Mouse (Mus musculus): ENCODE measurements around the gene Pecr. TPM values are rescaled to one million over a fixed set of nuclear protein-coding genes. Genes with fewer than 3 reads are reported as not detected.

The Pecr gene
- total and polyA plus RNA-seq, 3 experiments = 17.6 to 24.8 (median 21.3) TPM

- in situ Hi-C loops (cut with MboI; ENCODE audit: low pct_ligation_motif_present, low pct_unique_long_range_greater_than_20kb, low sequenced_read_pairs) = no loop called here
- Histone ChIP-seq H3K79me2 (replicated peaks; ENCODE audit: control insufficient read depth, extremely low read depth, insufficient read depth, poor library complexity, severe bottlenecking) (no peaks in the 10 kb centered on the region), H3K9me3 (replicated peaks; ENCODE audit: low read length) (no peaks in the 10 kb centered on the region), H3K27ac (ENCODE audit: insufficient read depth, low read depth) (no peak overlapping the region), H3K36me3 (replicated peaks in 1 of 2; ENCODE audit: control insufficient read depth in 1 of 2, insufficient read depth in 1 of 2, low read length in 1 of 2) (no peaks in the 10 kb centered on the region), H3K9ac (ENCODE audit: insufficient read depth, low read depth) (no peak overlapping the region), H3K4me3 (replicated peaks in 1 of 3; ENCODE audit: low read depth in 2 of 3, low read length in 2 of 3, poor library complexity in 1 of 3) (no peak overlapping the region), H3K4me2 (ENCODE audit: insufficient read depth, low read depth, poor library complexity, severe bottlenecking) (no peak overlapping the region), H3K27me3 (replicated peaks) (no peaks in the 10 kb centered on the region), H3K4me1 (ENCODE audit: control insufficient read depth in 1 of 2, insufficient read depth in 2 of 2) (peaks cover 12 to 48% of the 10 kb centered on the region in 2 experiments)
- no peak for DNase-seq (ENCODE audit: extremely low read depth)
- no peak for TF ChIP-seq NRF1 (IDR thresholded peaks at IDR 0.05; ENCODE audit: low read depth, low read length)
- TF ChIP-seq JUND (conservative IDR thresholded peaks at IDR 0.05; ENCODE audit: low read depth, low read length) = no peak
- no peak for TF ChIP-seq UBTF (IDR thresholded peaks at IDR 0.05; ENCODE audit: low read depth, low read length)
- no peak for TF ChIP-seq MAFK (IDR thresholded peaks at IDR 0.05; ENCODE audit: insufficient replicate concordance, low read length)
- dilution Hi-C loops (cut with MboI; ENCODE audit: extremely low pct_ligation_motif_present, extremely low pct_unique_long_range_greater_than_20kb, low sequenced_read_pairs) = no loop called here
Observed at GRCm38 (mm10) chr1:72219116-72219515, 65.0 kb downstream of the Pecr start.

- dilution Hi-C loops (cut with MboI; ENCODE audit: extremely low pct_ligation_motif_present, extremely low pct_unique_long_range_greater_than_20kb, low sequenced_read_pairs) = no loop called here
- Histone ChIP-seq H3K9ac (ENCODE audit: insufficient read depth, low read depth) (no peak overlapping the region), H3K27ac (ENCODE audit: insufficient read depth, low read depth) (no peak overlapping the region), H3K9me3 (replicated peaks; ENCODE audit: low read length) (no peaks in the 10 kb centered on the region), H3K4me1 (ENCODE audit: control insufficient read depth in 1 of 2, insufficient read depth in 2 of 2) (peaks cover 14 to 53% of the 10 kb centered on the region in 2 experiments), H3K4me3 (replicated peaks in 1 of 3; ENCODE audit: low read depth in 2 of 3, low read length in 2 of 3, poor library complexity in 1 of 3) (no peak overlapping the region), H3K36me3 (replicated peaks in 1 of 2; ENCODE audit: control insufficient read depth in 1 of 2, insufficient read depth in 1 of 2, low read length in 1 of 2) (no peaks in the 10 kb centered on the region), H3K27me3 (replicated peaks) (no peaks in the 10 kb centered on the region), H3K4me2 (ENCODE audit: insufficient read depth, low read depth, poor library complexity, severe bottlenecking) (no peak overlapping the region), H3K79me2 (replicated peaks; ENCODE audit: control insufficient read depth, extremely low read depth, insufficient read depth, poor library complexity, severe bottlenecking) (no peaks in the 10 kb centered on the region)
- TF ChIP-seq MAZ (IDR thresholded peaks at IDR 0.05; ENCODE audit: low read depth, low read length) (no peak), MYC (IDR thresholded peaks at IDR 0.05; ENCODE audit: low read depth, low read length) (no peak), ETS1 (conservative IDR thresholded peaks at IDR 0.05; ENCODE audit: low read depth, low read length) (no peak), TBP (conservative IDR thresholded peaks at IDR 0.05; ENCODE audit: low read depth, low read length) (no peak), NELFE (IDR thresholded peaks at IDR 0.05; ENCODE audit: low read depth, low read length) (no peak), MEF2A (IDR thresholded peaks at IDR 0.05; ENCODE audit: borderline replicate concordance, low read depth, low read length) (no peak)
- no peak for DNase-seq (ENCODE audit: extremely low read depth)
- in situ Hi-C loops (cut with MboI; ENCODE audit: low pct_ligation_motif_present, low pct_unique_long_range_greater_than_20kb, low sequenced_read_pairs) = no loop called here
Observed at GRCm38 (mm10) chr1:72218626-72219025, 65.5 kb downstream of the Pecr start.

GRCm38 (mm10) chr1:72216761-72217160 lies 67.4 kb downstream of the Pecr start:
- H3K4me3 ChIP-seq (replicated peaks in 1 of 3; ENCODE audit: low read depth in 2 of 3, low read length in 2 of 3, poor library complexity in 1 of 3) = no peak overlapping the region
- H3K27ac ChIP-seq (ENCODE audit: insufficient read depth, low read depth) = no peak overlapping the region
- H3K79me2 ChIP-seq (replicated peaks; ENCODE audit: control insufficient read depth, extremely low read depth, insufficient read depth, poor library complexity, severe bottlenecking) = peaks cover 3% of the 10 kb centered on the region; the same call in 1 of the 2 replicates
- in situ Hi-C loops (cut with MboI; ENCODE audit: low pct_ligation_motif_present, low pct_unique_long_range_greater_than_20kb, low sequenced_read_pairs) (no loop called here), dilution Hi-C loops (cut with MboI; ENCODE audit: extremely low pct_ligation_motif_present, extremely low pct_unique_long_range_greater_than_20kb, low sequenced_read_pairs) (no loop called here)
- H3K36me3 ChIP-seq (replicated peaks in 1 of 2; ENCODE audit: control insufficient read depth in 1 of 2, insufficient read depth in 1 of 2, low read length in 1 of 2) = no peaks in the 10 kb centered on the region
- no peak for TF ChIP-seq USF1 (IDR thresholded peaks at IDR 0.05; ENCODE audit: low read depth, low read length)
- no peak for TF ChIP-seq RCOR1 (conservative IDR thresholded peaks at IDR 0.05; ENCODE audit: low read depth, low read length)
- TF ChIP-seq POLR2A (IDR thresholded peaks at IDR 0.05; ENCODE audit: low read depth, low read length) = no peak
- H3K4me1 ChIP-seq (ENCODE audit: control insufficient read depth in 1 of 2, insufficient read depth in 2 of 2) = peaks cover 14 to 60% of the 10 kb centered on the region in 2 experiments
- H3K4me2 ChIP-seq (ENCODE audit: insufficient read depth, low read depth, poor library complexity, severe bottlenecking) = no peak overlapping the region
- H3K9ac ChIP-seq (ENCODE audit: insufficient read depth, low read depth) = no peak overlapping the region
- no peaks in the 10 kb centered on the region for H3K27me3 ChIP-seq (replicated peaks)
- DNase-seq (ENCODE audit: extremely low read depth) = no peak
- no peaks in the 10 kb centered on the region for H3K9me3 ChIP-seq (replicated peaks; ENCODE audit: low read length)

Data from CH12.LX (cell line).